Mouse (Mus musculus): ENCODE measurements around the gene Fdxr.

Fdxr gene

DNA sequence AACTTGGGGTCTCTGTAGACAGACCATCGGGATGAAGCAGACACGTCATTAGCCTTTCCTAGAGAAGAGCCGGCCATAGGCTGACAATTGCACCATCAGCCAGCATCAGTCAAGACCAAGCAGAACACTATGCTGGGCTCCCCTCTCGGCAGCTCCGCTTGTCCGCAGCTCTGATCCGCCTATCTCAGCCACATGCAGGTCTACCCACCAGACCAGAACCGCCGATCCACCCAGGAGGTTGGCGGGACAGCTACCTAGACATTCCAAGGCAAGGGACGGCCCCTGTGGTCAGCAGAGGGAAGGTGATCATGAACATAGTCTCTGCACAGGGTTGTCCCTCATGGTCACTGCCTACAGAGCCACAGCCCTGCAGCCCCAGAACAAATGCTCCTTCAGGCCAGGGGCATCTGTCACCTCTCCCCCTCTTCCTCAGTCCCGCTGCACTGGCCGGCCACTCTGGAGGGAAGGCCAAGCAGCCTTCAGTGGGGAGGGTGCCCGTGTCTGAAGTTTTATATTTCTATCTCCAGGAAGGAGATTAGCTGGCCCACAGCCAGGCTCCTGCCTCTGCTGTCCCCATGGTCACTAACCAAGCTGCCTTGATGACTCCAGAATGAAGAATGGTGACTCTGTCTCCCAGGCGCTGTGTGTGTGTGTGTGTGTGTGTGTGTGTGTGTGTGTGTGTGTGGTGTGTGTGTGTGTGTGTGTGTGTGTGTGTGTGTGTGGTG, 42.4 kb downstream of the Fdxr start:
- DNase-seq (ENCODE audit: low spot score) = no peak

DNA sequence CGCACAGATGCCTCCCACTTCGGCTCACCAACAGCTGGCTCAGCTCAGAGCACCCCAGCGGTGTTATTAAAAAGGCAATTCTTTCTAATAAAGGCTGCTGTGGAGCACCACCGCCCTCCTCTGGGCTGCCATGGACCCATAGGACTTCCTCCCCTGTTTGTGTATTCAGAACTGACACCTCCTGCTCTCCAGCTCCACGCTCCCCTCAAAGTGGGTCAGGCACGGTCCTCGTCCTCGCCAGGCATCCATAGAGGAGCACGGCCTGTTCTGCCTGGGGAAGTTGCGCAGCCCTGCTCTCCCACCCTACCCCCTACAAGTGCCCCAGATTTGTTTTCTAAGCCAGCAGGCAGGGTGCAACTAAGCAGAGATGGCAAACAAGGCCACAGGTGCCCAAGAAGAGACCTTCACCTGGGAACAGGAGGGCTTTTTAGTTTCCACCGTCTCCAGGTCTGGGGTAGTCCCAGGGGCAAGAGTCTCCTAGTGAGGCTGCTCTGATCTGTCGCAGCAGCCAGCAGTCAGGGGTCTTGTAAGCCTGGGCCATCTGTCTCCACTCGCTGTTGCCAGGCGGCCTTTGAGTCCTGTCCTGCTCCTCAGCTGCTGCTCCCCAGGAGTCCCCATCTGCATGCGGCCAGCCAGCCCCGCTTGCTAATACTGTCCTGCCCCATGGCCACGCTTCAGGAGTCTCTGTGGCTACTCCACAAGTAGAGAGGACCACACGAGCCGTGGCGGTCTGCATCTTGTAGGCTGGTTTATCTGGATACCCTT, 43.1 kb downstream of the Fdxr start:
- no peak for DNase-seq (ENCODE audit: low spot score)

DNA sequence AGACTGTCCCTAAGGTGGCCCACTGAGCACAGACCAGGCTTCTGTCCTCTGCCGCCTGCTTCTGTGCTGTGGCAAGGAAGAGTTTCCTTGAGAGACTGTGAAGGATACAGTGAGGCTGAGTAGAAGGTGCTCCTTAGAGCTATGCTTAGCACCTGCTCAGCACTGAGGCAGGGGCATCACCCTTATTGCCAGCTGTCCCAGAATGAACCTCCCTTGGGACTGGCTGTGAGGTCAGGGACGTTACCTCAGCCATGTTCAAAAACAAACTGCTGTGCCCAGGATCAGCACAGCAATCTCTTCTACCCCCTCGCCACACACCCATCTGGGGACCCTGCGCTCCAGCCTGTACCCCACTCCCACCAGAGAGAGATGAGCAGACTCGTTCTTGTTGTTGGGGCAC, 44.0 kb downstream of the Fdxr start:
- no peak for DNase-seq (ENCODE audit: low spot score)

DNA sequence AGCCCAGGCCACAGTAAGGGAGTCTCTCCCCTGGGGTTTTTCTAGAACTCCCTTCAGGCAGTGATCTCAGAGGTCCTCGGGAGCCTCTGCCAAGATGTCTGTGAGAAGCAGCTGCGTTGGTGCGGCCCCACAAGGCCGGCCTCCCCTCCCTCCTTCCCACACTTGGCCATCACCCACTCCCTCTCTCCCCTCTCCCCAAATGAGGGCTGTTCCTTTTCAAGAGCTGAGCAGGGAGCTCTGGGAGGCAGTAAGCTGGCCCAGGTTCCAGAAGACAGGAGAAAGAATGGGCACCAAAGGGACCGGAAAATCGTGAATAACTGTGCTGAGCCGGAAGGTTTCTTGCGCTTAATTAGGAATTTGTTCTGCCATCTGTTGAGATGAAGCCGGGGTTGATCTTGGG, 44.9 kb downstream of the Fdxr start:
- no peak for DNase-seq (ENCODE audit: low spot score)

DNA sequence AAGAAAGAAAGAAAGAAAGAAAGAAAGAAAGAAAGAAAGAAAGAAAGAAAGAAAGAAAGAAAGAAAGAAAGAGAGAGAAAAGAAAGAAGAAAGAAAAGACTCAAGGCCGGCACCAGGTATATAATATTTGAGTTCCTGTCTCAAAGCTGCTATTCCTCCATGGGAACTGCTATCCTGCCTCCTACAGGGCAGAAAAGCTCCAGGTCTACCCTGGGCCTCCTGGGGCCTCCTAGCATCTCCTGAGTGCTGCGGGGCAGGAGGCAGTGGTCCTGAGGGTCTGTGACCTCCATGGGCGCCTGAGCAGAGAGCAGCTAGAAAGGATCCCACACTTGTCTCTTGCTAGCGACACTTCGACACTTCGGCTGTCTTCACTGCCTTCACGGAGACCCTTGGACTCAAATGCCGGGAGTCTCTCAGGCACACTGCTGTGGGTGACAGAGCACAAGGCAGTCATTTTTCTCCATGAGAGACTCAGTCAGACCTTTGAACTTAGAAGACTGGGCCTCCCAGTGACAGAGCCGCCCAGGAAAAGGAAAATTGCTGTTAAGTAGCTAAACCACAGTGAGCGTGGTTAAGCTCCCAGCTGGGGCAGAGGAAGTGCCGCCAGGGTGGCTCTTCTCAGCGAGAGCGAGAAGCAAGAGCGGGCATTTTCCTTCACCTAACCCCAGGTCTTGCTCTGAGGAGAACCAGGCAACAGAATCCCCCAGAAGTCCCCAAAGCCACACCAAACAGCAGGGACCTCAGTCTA, 45.5 kb downstream of the Fdxr start:
- DNase-seq (ENCODE audit: low spot score) = no peak

DNA sequence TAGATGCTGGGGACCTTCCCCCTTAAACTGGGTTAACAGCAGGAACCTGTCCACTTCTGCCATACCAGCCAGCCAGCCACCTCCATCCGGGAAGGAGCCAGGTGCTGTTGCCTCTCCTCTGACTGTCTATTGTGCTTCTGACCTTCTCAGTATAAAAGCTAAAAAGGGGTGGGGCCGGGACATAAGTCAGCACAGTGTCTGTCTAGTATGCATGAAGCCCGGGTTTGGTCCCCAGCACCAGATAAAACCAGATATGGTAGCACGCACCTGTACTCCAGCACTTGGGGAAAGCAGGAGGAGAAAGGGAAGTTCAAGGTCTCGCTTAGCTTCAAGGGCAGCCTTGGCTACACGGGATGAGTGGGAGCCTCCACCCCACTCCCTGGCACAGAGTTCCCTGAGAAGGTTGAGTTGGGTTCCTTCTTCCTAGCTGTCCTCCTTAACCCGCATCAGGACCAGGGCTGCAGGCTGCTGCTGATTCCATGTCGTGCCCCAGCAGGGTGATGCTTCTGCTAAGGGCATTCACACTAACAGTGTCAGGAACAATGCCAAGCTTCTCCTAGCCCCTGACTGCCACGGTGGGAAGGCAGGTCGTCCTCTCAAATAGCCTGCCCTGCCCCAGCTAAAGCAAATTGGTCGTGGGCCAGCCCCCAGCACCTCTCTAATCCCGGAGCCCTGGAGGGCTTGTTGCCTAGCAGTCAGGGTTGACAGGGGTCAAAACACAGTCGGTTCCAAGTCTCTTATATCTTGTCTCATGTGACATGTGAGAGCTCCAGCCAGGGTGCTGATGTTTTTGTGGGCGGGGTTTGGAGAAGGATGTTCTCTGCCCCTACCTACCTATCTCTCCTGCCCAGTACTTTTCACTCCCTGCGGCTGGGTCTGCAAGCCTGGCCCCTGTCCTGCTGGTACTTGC, 47.6 kb downstream of the Fdxr start:
- no peak for DNase-seq (ENCODE audit: low spot score)

DNA sequence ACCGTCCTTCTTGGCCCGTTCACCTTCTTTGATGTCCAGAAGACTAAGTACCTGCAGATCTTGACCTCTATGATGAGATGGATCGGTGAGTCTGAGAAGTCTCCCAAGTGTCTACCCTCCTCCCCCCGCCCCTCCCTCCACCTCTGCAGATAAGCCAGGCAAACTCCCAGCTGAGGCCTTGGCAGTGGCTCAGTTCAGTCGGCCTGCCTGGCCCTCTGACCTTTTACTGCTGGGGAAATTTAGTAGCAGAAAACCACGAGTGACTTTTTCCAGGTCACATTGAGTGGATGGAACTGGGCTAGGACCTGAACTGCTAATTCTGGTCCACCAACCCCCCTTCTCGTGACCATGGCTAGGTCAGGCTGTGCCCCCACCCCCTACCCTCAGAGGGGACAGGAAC, 48.4 kb downstream of the Fdxr start:
- DNase-seq (ENCODE audit: low spot score) = no peak

DNA sequence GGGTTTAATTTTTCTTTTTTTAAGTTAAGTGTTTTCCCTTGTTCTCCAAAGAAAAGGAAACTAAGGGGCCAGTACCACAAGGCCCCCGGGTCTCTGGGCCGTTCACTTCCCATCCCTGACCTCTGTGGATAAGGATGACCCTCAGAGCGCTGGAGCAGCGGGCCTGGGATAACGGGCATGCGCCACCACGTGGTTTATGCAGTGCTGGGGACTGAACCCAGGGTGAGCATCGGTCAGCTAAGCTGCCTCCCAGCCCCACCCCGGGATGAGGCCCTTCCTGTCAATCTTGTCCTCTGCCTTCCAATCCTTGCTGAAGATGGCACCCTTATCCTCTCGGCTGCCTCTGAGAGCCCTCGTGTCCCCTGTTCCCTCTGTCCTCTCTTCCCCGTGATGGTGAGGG, 49.2 kb downstream of the Fdxr start:
- no peak for DNase-seq (ENCODE audit: low spot score)

DNA sequence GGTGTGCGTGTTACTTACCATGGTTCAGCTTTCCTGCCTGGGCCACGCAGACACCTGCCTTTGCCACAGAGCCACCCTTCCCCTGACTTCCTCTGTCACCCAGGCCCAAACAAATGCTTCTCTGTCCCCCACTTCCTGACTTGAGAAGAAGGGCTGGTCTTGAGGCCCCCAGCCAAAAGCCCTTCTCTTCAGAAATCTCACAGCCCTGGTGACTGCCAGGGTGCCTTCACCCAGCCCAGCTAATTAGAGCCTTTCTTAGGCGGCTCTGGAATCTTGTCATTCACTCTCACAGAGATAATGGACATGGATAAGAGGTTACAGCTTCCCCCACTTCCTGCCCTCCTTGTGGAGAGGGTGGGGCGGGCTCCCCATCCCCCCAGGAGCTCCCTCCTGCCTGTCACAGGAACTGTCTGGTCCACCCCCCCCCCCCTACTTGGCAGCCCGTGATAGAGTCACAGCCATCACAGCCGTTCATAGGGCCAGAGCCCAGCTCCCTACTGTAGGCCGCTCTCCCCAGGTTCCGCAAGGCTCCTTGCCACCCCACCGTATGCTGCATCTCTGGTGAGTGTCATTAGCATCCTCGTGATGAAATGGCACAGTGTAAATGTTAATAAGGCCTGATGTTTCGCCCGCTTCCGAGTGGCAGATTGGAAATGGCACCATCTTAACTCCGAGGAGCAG, 49.9 kb downstream of the Fdxr start:
- DNase-seq (ENCODE audit: low spot score) = no peak

DNA sequence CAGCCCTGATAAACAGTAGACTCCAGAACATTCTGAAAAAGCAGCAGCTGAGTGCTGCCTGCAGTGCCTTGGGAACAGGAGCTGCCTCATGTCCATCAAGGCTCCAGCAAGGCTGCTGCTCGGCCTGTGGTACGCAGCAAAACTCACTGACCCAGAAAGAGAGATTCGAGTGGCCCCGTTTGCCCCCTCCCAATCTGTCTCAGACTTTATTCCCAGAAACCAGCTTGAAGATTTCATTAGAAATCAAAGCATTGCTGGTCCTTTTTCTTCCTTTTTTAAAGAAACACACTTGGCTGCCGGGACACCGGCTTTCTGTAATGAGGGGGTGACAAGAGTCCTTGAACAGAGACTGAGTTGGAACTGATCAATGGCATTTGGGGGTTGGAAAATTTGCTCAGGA, 51.5 kb downstream of the Fdxr start:
- DNase-seq (ENCODE audit: low spot score) = no peak

DNA sequence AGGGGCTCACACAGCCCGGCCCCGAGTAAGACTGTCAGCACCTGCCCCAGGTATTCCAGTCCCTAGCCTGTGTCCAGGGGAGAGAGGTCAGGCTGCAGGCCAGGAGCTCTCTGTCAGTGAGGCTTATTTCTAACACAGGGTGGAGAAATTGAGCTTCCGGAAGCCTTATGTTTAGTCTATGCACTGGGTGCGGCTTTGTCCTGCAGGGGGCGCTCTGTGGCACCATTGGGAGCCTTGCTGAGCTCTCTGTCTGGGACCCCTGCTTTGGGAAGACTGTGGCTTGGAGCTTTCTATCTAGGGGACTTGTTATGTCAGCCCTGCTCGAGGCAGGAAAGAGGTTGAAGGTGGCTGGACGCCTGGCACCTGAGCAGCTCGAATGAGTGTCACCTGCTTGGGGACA, 52.0 kb downstream of the Fdxr start:
- DNase-seq (ENCODE audit: low spot score) = peak; percentile 22

DNA sequence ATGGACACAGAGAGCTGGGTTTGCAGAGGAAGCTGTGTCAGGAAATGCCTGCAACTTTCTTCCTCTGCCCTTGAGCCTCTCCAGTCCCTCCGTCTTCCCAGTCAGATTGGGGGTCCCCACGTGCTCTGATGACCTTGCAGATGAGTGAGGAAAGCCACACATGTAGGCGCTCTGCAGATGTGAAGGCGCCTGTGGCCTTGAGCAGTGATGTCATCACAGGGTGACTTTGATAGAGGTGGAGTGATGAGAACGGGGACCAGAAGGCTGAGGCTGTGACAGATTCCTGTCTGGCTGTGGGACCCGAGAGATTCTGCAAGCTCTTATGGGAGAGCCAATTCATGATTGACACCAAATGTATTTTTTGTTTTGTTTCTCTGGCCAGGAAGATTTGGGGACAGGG, 53.0 kb downstream of the Fdxr start:
- no peak for DNase-seq (ENCODE audit: low spot score)

DNA sequence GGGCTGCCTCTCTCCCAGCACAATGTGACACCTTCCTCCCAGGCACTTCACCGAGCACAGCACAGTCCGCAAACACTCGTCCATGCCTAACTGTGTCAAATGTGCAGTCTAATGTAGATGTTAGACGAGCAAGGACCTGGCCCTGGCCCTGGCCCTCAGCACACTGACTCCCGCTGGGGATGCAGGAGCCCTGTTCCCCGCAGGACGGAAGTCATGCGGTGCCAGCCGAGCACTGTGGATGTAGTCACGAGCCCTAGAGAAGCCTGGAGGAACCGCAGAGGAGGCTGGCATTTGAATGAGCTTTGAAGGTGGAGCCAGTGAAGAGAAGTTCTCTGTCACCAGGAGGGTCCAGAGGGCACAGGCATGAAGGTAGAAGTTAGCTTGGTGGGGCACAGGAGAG, 53.4 kb downstream of the Fdxr start:
- DNase-seq (ENCODE audit: low spot score) = no peak

DNA sequence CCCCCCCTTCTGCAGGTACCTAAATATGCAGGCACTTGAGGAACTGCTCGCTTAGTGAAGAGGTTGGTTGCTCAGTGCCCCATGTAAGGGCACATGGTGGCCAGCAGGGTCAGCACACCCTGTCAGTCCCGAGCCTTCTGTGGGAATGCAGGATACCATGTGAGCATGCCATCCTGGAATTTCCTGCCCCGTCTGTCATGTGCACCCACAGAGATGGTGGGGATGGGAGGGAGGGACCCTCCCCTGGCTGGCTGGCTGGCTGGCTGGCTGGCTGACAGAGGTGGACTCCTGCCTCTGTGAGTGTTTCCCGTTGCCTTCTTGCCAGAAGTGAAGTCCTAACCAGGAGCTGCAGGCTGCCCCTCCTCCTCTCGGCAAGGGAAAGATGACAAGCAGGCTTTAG, 54.3 kb downstream of the Fdxr start:
- no peak for DNase-seq (ENCODE audit: low spot score)

DNA sequence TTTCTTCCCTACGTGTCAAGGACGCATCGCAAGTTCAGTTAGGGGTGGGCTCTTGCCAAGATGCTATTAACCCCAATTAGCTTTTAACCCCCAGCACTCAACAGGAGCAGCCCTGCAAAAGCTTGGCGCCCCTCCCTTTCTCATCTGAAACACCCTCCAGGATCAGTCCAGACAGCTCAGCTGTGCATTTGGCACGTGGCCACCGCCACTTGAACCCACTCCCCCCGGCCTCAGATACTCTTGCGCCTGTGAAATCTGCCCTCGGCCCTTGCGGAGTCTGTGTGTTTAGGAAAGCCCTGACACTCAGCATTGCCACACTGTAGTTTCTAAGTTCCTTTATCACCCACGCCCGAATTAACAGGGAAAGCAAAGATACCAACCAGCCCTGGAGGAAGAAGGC, 54.8 kb downstream of the Fdxr start:
- DNase-seq (ENCODE audit: low spot score) = no peak

DNA sequence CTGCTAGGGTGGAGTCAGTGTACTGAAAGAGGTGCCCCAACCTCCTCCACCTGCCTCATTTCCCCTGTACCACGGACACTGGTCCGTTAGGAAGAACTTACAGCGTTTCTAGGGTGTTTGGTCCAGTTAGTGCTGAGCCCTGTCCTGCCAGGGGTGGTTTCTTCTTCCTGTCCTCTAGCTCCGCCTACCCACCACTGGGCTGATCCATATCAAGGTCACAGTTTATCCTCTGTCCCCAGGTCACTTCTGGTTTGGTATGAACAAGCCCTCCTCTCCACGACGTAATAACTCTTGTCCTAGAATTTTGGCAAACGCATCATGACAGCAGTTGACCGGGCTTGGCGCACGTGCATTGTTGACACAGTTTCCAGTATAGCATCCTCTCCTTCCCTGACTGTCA, 57.2 kb downstream of the Fdxr start:
- no peak for DNase-seq (ENCODE audit: low spot score)

DNA sequence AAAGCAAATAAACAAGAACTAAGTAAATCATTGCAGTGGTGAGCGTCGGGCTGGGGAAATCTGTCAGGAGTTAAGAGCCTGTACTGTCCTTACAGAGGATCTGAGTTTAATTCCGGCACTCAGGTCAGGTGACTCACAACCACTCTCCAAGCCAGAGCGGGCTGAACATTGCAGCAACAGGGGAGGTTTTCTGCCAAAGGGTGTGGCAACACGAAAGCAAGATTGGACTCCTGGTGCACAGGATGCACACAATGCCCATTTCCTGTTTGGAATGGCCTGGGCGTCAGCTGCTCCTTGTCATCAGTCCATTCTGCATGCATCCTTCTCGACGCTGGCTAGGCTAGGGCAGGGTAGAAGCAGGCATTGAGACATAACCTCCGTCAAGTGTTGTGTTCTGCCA, 57.6 kb downstream of the Fdxr start:
- peak; percentile 60 for DNase-seq (ENCODE audit: low spot score)
